Mouse (Mus musculus): ENCODE data around the gene Lpin2. TPM values are rescaled to one million over a fixed set of nuclear protein-coding genes. Genes with fewer than 3 reads are reported as not detected.

The Lpin2 gene
- polyA plus RNA-seq, 1 experiment from 2014 or later = 17.1 TPM

DNA sequence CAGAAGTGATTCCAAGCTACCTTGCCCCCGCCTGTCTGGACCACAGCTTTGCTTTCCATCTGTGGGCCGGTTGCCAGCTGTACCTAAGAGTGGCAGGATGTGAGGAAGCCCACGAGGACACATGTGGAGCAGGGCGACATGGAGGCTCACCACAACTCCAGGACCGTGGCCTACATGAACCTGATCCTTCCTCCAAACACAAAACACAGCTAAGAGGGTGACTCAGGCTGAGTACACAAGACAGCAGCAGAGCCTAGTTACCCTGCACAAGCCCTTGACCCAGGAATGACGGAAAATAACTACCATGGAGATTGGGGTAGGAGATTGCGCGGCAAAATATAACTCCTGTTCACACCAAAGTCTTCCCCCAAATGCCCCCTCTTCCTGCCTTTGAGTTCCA lies 85.0 kb downstream of the Lpin2 start:
- Histone ChIP-seq H3K4me1 (peaks cover 74% of the 10 kb centered on the region), H3K9ac (no peak overlapping the region), H3K4me3 (no peak overlapping the region), H3K27me3 (replicated peaks) (no peaks in the 10 kb centered on the region), H3K9me3 (no peaks in the 10 kb centered on the region), H3K36me3 (peaks cover under 1% of the 10 kb centered on the region; the same call in 1 of the 2 replicates), H3K4me2 (no peak overlapping the region), H3K27ac (replicated peaks) (peak overlapping the region; percentile 86; the same call in 1 of the 2 replicates)
- 82% methylated on average over 8 of the region's 8 CpGs for WGBS
- ATAC-seq (ENCODE audit: extremely low read depth, insufficient number of reproducible peaks, low FRiP score, low TSS enrichment) = no peak

DNA sequence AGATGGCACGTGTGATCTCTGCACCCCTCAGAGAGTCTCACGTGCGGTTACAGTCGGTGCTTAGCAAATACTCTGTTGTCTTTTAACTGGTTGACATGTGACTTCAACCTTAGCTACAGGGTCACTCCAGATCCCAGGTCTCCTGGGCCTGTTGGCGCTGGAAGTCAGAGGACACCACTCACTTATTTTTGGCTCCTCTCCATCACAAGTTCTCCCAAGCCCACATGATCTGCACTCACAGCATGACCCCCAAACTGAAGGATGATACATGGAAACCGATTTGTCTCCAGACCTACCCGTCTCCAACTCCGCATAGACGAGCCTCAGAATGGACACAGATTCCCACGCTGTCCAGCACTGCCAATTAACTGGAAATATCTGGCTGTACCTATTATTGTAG lies 85.8 kb downstream of the Lpin2 start:
- H3K9me3 ChIP-seq = no peaks in the 10 kb centered on the region
- H3K36me3 ChIP-seq = peaks cover 8% of the 10 kb centered on the region; the same call in 1 of the 2 replicates
- ATAC-seq (ENCODE audit: extremely low read depth, insufficient number of reproducible peaks, low FRiP score, low TSS enrichment) = 0 out of 2 replicates have a peak, but pooled peaks have one; percentile 21
- H3K27ac ChIP-seq (replicated peaks) = peak overlapping the region; percentile 86
- peaks cover 69% of the 10 kb centered on the region for H3K4me1 ChIP-seq
- H3K27me3 ChIP-seq (replicated peaks) = no peaks in the 10 kb centered on the region
- WGBS = 56% methylated on average over 10 of the region's 10 CpGs
- no peak overlapping the region for H3K9ac ChIP-seq
- H3K4me2 ChIP-seq = no peak overlapping the region; the same call in 1 of the 2 replicates
- H3K4me3 ChIP-seq = no peak overlapping the region

- Histone ChIP-seq H3K4me1 (peaks cover 69% of the 10 kb centered on the region), H3K27ac (replicated peaks) (peak overlapping the region; percentile 86)
- no peak for ATAC-seq (ENCODE audit: extremely low read depth, insufficient number of reproducible peaks, low FRiP score, low TSS enrichment)
Observed at GRCm38 (mm10) chr17:71268599-71268998, 86.2 kb downstream of the Lpin2 start.

DNA sequence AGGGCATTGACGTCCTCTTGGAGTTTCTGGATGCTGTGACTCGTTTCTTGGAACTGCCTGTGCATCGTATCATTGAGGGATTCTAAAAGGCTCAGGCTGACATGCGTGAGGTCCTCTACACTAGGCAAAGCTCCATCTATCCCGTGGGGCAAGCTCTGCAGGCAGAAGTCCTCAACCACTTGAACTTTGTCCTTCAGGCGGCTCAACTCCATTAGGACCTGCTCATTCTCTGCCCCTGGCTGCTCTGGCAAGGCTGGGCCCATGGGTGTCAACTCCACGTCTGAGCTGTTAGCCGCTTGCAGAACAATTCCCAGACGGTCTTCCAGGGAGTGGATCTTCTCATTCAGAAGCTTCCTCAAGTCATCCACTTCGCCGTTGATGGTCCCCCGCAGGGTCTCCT lies 91.5 kb downstream of the Lpin2 start:
- ATAC-seq (ENCODE audit: extremely low read depth, insufficient number of reproducible peaks, low FRiP score, low TSS enrichment) = no peak
- Histone ChIP-seq H3K4me3 (no peak overlapping the region), H3K9ac (no peak overlapping the region), H3K9me3 (no peaks in the 10 kb centered on the region), H3K4me1 (peaks cover 28% of the 10 kb centered on the region), H3K36me3 (peaks cover 23% of the 10 kb centered on the region), H3K27me3 (replicated peaks) (no peaks in the 10 kb centered on the region), H3K27ac (replicated peaks) (no peak overlapping the region), H3K4me2 (no peak overlapping the region)
- WGBS = 84% methylated on average over 12 of the region's 12 CpGs

More at GRCm38 (mm10) chr17:71268599-71268998, 86.2 kb downstream of the Lpin2 start:
- Histone ChIP-seq H3K4me3 (no peak overlapping the region), H3K9ac (no peak overlapping the region), H3K36me3 (peaks cover 13% of the 10 kb centered on the region; the same call in 1 of the 2 replicates), H3K9me3 (no peaks in the 10 kb centered on the region), H3K27me3 (replicated peaks) (no peaks in the 10 kb centered on the region), H3K4me2 (peak overlapping the region; percentile 10; the same call in 1 of the 2 replicates)
- WGBS = 23% methylated on average over 3 of the region's 3 CpGs

DNA sequence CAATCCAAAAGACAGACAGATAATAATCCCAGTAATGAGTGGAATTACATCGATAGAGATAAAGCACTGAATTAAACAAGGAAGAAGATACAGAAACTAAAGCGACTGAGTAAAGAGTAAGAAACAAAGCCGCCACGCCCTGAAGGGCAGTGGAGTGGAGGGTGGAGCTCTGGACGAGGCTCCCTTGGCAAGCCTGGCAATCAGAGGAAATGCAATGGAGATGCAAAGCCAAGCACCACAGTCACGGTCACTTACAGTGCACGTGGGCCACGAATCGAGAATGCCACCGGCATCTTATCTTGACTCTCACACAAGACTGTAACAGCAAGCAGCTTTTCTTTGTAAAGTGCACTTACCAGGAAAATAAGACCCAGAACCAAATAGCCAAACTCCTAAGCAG lies 94.4 kb downstream of the Lpin2 start:
- Histone ChIP-seq H3K27ac (replicated peaks) (no peak overlapping the region), H3K4me1 (peaks cover 16% of the 10 kb centered on the region), H3K4me3 (no peak overlapping the region), H3K9ac (no peak overlapping the region; the same call in 1 of the 2 replicates), H3K4me2 (no peak overlapping the region), H3K36me3 (peaks cover 23% of the 10 kb centered on the region), H3K27me3 (replicated peaks) (no peaks in the 10 kb centered on the region), H3K9me3 (no peaks in the 10 kb centered on the region)
- 59% methylated on average over 10 of the region's 10 CpGs for WGBS
- ATAC-seq (ENCODE audit: extremely low read depth, insufficient number of reproducible peaks, low FRiP score, low TSS enrichment) = no peak

DNA sequence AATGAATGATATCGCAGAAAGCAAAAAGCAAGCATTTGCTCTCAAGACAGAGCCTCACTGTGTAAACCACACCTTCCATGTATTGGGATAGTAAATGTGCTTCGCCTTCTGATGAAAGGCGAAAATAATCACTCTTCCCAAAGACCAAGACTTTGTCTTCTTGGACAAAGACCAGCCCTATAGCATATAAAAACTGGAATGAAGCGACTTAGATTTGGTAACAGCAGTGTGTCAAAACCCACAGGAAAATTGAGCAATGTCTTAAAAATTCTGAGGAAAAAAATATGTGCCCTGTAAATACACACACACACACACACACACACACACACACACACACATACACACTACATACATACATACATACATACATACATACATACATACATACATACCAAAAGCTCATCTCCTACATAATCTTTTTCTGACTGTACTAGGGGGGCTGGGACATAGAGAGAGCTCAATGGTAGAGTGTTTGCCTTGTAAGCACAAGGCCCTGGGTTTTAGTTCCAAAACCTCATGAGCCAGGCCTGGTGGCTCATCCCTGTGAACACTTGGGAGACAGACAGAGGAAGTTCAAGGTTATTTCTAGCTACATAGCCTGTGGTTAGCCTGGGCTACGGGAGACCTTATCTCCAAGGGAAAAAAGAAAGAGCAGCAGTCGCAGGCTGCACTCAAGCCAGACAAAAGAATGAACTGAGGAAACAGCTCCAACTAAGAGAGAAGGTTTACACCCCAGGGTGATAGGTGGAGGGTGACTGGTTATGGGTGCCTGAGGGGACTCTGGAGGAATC lies 95.5 kb downstream of the Lpin2 start:
- Histone ChIP-seq H3K4me1 (peaks cover 22% of the 10 kb centered on the region), H3K4me2 (no peak overlapping the region), H3K36me3 (peaks cover 17% of the 10 kb centered on the region), H3K27ac (replicated peaks) (no peak overlapping the region), H3K9ac (no peak overlapping the region), H3K27me3 (replicated peaks) (no peaks in the 10 kb centered on the region), H3K9me3 (no peaks in the 10 kb centered on the region), H3K4me3 (no peak overlapping the region)
- WGBS = 78% methylated on average over 6 of the region's 6 CpGs
- no peak for ATAC-seq (ENCODE audit: extremely low read depth, insufficient number of reproducible peaks, low FRiP score, low TSS enrichment)

DNA sequence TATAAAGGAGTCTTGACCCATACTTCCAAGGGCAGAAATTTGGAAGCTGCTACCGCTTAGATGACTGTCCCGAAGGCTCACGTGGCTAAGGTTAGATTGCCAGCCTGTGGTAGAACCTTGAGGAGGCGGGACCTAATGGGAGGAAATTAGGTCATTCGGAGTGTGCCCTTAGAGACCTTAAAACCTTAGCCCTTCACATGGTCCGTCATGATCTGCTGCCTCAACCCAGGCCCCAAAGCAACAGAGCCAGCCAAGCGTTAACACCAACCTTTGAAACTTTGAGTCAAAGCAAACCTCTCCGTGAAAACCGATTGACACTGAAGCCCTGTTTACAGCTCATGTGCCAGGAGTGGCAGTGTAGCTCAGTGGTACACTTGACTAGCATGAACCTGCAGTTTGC lies 100.4 kb downstream of the Lpin2 start:
- H3K9me3 ChIP-seq = no peaks in the 10 kb centered on the region
- H3K36me3 ChIP-seq = no peaks in the 10 kb centered on the region
- no peak for ATAC-seq (ENCODE audit: extremely low read depth, insufficient number of reproducible peaks, low FRiP score, low TSS enrichment)
- no peaks in the 10 kb centered on the region for H3K27me3 ChIP-seq (replicated peaks)
- peaks cover 63% of the 10 kb centered on the region for H3K4me1 ChIP-seq
- no peak overlapping the region for H3K4me2 ChIP-seq
- peak overlapping the region; percentile 44; the same call in 1 of the 2 replicates for H3K9ac ChIP-seq
- no peak overlapping the region for H3K4me3 ChIP-seq
- H3K27ac ChIP-seq (replicated peaks) = peak overlapping the region; percentile 87
- WGBS = 85% methylated on average over 9 of the region's 9 CpGs

DNA sequence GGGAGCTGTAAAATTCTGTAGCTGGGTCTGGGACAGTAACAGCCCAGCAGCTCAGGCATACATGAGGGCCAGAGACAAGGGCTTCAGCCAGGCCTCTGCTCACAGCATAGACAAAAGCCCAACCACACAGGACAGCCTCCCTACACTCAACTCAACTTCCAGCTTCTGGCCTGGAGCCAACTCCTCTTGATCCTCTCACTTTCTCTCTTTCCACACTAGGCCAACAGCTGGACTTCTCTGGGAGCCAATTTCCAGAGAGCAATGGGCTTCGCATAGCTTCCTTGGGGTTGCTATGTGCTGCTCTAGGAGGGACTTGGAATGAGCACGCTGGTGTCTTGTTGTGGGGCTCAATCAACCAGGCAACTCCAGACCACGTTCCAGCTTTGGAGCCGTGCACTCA lies 100.9 kb downstream of the Lpin2 start:
- Histone ChIP-seq H3K4me3 (no peak overlapping the region), H3K9ac (0 out of 2 replicates have a peak overlapping the region, but pooled peaks have one; percentile 44), H3K27ac (replicated peaks) (peak overlapping the region; percentile 87), H3K36me3 (no peaks in the 10 kb centered on the region), H3K4me2 (no peak overlapping the region), H3K27me3 (replicated peaks) (no peaks in the 10 kb centered on the region), H3K9me3 (no peaks in the 10 kb centered on the region), H3K4me1 (peaks cover 66% of the 10 kb centered on the region)
- ATAC-seq (ENCODE audit: extremely low read depth, insufficient number of reproducible peaks, low FRiP score, low TSS enrichment) = no peak
- 41% methylated on average over 4 of the region's 4 CpGs for WGBS

DNA sequence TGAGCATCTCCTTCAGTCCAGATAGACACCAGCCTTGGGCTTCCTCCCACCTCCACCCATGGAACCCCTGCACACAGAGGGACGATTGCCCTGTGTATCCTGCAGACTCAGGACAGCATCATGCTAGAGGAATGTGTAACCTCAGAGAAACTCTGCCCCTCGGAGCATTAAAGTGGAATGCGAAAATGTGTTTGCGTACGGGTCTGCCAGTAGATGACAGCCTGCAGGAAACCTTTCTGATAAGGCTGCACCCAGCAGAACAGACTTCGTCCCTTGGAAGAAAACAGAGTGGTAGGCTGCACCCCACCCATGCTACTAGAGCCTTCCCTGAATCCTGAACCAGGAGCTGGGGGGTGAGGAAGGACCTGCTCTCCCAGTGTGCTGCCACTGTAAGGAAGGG lies 102.5 kb downstream of the Lpin2 start:
- Histone ChIP-seq H3K36me3 (no peaks in the 10 kb centered on the region), H3K27me3 (replicated peaks) (no peaks in the 10 kb centered on the region), H3K4me1 (peaks cover 80% of the 10 kb centered on the region), H3K4me3 (peak overlapping the region; percentile 4; the same call in 1 of the 2 replicates), H3K9ac (peak overlapping the region; percentile 50), H3K27ac (replicated peaks) (peak overlapping the region; percentile 88), H3K9me3 (no peaks in the 10 kb centered on the region), H3K4me2 (peak overlapping the region; percentile 53)
- ATAC-seq (ENCODE audit: extremely low read depth, insufficient number of reproducible peaks, low FRiP score, low TSS enrichment) = no peak
- WGBS = 4% methylated on average over 6 of the region's 6 CpGs

- 26% methylated on average over 6 of the region's 6 CpGs for WGBS
- H3K9me3 ChIP-seq = no peaks in the 10 kb centered on the region
- H3K4me3 ChIP-seq = no peak overlapping the region
- H3K9ac ChIP-seq = no peak overlapping the region
- no peaks in the 10 kb centered on the region for H3K27me3 ChIP-seq (replicated peaks)
- peak overlapping the region; percentile 53 for H3K4me2 ChIP-seq
- H3K27ac ChIP-seq (replicated peaks) = peak overlapping the region; percentile 88
- H3K36me3 ChIP-seq = no peaks in the 10 kb centered on the region
- H3K4me1 ChIP-seq = peaks cover 82% of the 10 kb centered on the region
- peak; percentile 66; the same call in 1 of the 2 replicates for ATAC-seq (ENCODE audit: extremely low read depth, insufficient number of reproducible peaks, low FRiP score, low TSS enrichment)
Observed at GRCm38 (mm10) chr17:71285929-71286328, 103.6 kb downstream of the Lpin2 start.

- Histone ChIP-seq H3K4me1 (peaks cover 94% of the 10 kb centered on the region), H3K4me2 (no peak overlapping the region), H3K27me3 (replicated peaks) (no peaks in the 10 kb centered on the region), H3K36me3 (no peaks in the 10 kb centered on the region), H3K27ac (replicated peaks) (no peak overlapping the region), H3K4me3 (no peak overlapping the region), H3K9me3 (no peaks in the 10 kb centered on the region), H3K9ac (no peak overlapping the region)
- ATAC-seq (ENCODE audit: extremely low read depth, insufficient number of reproducible peaks, low FRiP score, low TSS enrichment) = no peak
- 94% methylated on average over 7 of the region's 7 CpGs for WGBS
Observed at GRCm38 (mm10) chr17:71287586-71287985, 105.2 kb downstream of the Lpin2 start.
